Mouse (Mus musculus) heart, adult 11 months (tissue): Measurements from ENCODE around the gene Inpp5b.
A peak's percentile ranks its signal among the peaks of the same experiment; 100 is the strongest.
"Not testable (repeated sequence)": the region's sequence is repeated elsewhere in the genome, so short reads cannot be mapped to it uniquely, and the experiment has no call there.

Experiments
- DNase-seq: peaks from one replicate; pipeline ENCODE4 v3.0.0; 2022

Gene Inpp5b

GRCm38 (mm10) chr4:124741376-124742343 is at the start of gene Inpp5b:
TSS of gene Inpp5b (plus strand) at chr4:124741850.
- DNase-seq = peak; percentile 99

DNA sequence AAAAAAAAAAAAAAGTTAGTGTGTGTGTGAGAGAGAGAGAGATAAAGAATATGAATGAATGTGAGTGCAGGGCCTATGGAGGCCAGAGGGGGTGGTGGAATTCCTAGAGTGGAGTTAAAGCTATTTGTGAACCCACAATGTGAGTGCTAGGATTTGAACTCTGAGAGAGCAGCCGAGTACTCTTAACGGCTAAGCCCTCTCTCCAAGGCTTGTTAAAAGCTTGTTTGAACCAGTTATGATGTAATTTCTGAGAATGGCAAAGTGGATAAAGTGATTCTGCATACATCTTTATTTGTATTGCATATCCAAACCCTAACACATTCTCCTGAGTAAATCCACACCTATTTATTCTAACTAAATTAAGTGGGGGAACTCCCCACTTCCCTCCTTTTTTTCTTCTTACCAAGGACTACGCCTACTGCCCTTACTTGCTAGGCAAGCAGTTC is 49.2 kb upstream of the Inpp5b start:
- no peak for DNase-seq

GRCm38 (mm10) chr4:124693135-124693894 is 48.3 kb upstream of the Inpp5b start, which contains the start of gene Utp11:
TSS of gene Utp11 (minus strand) at chr4:124693600.
- DNase-seq = peak; percentile 99

- no peak for DNase-seq
Measured at GRCm38 (mm10) chr4:124694572-124694971, 47.1 kb upstream of the Inpp5b start.

- DNase-seq = peak; percentile 89
Measured at GRCm38 (mm10) chr4:124695786-124696516, 45.7 kb upstream of the Inpp5b start.

- DNase-seq = peak; percentile 95
Measured at GRCm38 (mm10) chr4:124699791-124700190, 41.9 kb upstream of the Inpp5b start.

DNA sequence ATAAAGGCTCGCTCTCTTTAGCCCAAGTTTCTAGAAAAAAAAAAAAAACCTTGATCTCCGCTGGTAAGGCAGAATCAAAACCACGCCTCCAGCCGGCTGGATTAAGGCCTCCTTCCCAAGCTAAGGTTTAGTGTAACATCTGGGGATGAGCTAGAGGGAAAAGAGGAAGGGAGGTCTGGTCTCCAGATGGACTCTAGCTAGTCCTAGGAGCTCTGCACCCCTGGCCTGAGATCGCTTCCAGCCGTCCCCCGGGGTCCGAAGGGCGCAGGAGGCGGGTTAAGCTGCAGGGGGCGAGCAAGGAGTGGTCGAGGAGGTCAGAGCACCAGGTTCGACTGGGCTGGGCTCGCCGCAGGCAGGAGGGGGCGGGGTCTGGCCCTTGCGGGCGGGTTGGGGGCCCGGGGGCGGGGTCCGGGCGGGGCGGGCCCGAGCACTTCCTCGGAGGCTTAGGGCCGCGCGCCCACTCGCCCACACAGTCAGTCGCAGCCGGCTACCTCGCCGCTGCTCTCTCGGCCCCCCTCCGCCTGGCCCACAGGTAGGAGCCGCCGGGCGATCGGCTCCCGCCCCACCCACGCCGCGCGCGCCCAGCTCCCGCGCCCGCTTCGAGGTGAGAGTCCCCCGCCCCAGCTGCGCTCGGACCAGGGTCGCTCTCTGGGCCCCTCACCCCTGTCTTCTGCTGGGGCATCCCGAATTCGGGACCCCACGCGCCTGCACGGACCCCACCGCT is 41.2 kb upstream of the Inpp5b start, which contains the start of gene Fhl3:
TSS of gene Fhl3 (plus strand) at position 454 of the 724 bp plus-strand sequence.
- DNase-seq = peak; percentile 98

GRCm38 (mm10) chr4:124701052-124701845 is 40.4 kb upstream of the Inpp5b start:
- DNase-seq = peak; percentile 98

DNA sequence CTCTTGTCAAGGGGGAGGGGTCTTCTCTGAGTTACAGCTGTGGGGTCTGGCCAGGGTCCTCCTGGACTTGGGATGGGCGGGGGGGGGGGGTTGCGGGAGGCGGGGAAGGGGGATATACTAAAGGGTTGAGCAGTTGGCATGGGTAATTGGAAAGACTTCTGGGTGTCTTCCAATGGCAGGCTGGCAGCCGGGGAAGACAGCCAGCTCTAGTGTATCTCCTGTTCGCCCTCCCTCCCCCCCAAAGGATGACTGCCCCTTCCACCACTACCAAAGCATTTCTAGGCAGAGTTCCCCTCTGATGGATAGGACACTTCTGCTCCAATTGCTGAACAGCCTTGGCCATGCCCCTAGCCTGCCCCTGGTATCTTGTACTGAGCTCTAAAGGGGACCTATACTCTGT is 39.7 kb upstream of the Inpp5b start:
- DNase-seq = peak; percentile 93

- peak; percentile 98 for DNase-seq
Measured at GRCm38 (mm10) chr4:124703406-124703805, 38.2 kb upstream of the Inpp5b start.

GRCm38 (mm10) chr4:124703881-124704796 is 37.5 kb upstream of the Inpp5b start:
- peak; percentile 93 for DNase-seq

- DNase-seq = peak; percentile 99
Measured at GRCm38 (mm10) chr4:124704797-124705474, 36.7 kb upstream of the Inpp5b start.

DNA sequence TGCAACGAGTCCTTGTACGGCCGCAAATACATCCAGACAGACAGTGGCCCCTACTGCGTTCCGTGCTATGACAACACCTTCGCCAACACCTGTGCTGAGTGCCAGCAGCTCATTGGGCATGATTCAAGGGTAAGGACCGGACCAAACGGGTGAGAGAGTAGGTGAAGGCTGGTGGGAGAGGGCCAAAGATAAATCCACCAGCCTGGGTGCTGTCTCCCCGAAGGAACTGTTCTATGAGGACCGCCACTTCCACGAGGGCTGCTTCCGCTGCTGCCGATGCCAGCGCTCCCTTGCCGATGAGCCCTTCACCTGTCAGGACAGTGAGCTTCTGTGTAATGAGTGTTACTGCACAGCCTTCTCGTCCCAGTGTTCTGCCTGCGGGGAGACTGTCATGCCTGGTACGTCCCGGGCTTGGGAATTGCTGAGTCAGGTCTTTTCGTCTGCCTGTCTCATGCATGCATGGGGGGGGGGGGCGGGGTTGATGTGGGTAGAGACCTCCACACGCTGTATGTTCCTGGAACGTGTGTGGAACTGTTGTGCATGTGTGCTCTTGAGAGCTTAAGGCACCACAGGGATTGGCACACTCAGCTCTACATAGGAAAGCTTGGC is 35.9 kb upstream of the Inpp5b start:
- DNase-seq = peak; percentile 92

DNA sequence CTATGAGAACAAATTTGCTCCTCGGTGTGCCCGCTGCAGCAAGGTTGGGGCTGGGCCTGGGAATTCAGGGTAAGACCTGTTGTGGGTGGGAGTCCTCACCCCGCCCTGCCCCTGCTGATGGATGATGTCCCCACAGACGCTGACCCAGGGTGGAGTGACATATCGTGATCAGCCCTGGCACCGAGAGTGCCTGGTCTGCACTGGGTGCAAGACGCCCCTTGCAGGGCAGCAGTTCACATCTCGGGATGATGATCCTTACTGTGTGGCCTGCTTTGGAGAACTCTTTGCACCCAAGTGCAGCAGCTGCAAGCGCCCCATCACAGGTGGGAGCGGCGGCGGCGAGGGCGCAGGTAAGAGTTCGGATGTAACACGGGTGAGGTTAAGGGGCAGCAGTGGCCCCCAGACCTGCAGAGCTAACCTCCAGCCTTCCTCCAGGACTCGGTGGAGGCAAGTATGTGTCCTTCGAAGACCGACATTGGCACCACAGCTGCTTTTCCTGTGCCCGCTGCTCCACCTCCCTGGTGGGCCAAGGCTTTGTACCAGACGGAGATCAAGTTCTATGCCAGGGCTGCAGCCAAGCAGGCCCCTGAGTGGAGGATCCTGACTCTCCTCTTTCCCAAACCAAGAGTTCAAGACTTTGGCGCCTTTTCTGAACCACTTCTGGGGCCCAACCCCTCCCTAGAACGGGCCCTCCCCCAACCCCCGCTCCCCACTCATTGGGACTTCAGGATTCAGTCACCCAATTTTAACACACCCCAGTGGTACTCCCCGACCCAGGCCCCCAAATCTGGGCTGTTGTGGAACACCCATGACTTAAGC is 34.1 kb upstream of the Inpp5b start:
- peak; percentile 93 for DNase-seq

GRCm38 (mm10) chr4:124708200-124708517 is 33.5 kb upstream of the Inpp5b start:
- not testable (repeated sequence) for DNase-seq

GRCm38 (mm10) chr4:124708518-124709477 is 32.9 kb upstream of the Inpp5b start:
- peak; percentile 99 for DNase-seq

- peak; percentile 97 for DNase-seq
Measured at GRCm38 (mm10) chr4:124709961-124710446, 31.6 kb upstream of the Inpp5b start.
